Mouse (Mus musculus) c-Kit-negative CD71-positive TER-119-positive erythroid progenitor cells, embryonic 14.5 days (primary cell): ENCODE measurements around the gene Ppm1n.

Experiments used
- DNase-seq: peaks from one replicate; pipeline ENCODE4 v3.0.0-alpha.2; 2013; ENCODE audit warnings: low read depth, low spot score

The Ppm1n gene

DNA sequence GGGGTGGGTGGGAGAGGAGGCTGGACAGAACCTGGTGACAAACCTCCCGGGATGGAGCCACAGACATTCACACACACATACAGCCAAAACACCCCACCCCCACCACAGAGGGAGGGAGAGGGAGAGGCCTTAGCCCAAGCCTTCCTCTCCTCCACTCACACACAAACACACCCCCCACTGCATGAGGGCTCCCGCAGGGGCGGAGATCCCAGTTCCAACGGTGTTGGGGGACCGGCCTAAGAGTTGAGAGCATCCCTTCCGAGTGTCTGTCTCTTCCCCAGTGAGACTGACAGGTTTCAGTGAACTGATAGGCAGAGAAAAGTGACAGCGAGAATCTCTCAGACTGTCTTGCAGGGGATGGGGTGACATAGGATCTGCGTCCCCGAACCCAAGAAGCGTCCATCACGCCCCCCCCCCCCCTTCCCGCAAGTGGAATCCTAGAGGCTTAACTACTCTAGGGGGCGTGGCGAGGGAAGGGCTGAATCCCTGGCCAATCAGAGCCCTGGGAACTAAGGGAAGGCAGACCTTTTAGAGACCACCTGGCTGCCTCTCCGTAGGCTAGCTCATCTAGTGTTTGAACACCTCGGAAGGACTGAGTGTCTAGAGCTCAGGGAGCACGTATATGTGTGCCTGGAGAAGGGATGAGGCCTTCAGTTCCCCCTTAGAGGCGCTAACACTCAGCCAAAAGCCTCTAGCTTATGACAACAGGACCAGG, 28.0 kb upstream of the Ppm1n start:
- no peak for DNase-seq

DNA sequence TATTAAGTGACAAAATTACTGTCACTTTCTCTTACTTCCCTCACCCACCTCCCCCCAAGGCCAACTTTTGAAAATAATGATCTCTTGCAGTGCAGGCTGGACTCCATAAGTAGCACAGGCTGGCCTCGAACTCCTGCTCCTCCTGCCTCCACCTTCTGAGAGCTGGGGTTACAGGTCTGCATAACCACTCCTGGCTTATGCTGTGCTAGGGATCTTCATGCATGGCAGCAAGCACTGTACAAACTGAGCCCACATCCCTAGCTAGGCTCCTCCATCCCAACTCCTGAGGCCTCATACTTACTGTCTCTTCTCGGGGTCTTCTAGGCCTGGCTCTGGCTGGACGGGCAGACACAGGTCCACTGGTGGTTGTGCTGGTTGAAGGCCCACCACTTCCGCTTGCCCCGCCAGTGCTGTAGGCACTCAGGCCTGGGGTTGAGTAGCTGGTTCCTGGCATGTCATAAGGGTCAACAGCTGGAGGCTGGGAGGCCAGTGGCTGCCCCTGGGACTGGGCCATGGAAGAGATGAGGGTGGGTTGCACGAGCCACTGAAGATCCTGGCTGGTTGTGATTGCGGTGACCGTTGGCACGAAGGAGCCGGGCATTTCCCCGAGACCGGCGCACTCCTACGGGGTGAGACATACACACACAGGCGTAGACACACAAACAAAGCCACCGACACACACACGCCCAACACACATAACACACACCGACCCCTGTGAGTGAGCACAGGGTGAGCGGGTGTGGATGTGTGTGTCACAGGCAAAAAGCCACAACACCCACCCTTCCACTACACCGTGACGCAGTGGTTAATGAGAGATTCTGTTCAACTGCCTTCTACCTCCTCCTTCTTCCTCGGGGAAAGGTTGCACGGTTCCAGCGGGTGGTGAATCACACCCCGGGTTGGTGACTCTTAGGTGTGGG, 27.2 kb upstream of the Ppm1n start:
- no peak for DNase-seq

DNA sequence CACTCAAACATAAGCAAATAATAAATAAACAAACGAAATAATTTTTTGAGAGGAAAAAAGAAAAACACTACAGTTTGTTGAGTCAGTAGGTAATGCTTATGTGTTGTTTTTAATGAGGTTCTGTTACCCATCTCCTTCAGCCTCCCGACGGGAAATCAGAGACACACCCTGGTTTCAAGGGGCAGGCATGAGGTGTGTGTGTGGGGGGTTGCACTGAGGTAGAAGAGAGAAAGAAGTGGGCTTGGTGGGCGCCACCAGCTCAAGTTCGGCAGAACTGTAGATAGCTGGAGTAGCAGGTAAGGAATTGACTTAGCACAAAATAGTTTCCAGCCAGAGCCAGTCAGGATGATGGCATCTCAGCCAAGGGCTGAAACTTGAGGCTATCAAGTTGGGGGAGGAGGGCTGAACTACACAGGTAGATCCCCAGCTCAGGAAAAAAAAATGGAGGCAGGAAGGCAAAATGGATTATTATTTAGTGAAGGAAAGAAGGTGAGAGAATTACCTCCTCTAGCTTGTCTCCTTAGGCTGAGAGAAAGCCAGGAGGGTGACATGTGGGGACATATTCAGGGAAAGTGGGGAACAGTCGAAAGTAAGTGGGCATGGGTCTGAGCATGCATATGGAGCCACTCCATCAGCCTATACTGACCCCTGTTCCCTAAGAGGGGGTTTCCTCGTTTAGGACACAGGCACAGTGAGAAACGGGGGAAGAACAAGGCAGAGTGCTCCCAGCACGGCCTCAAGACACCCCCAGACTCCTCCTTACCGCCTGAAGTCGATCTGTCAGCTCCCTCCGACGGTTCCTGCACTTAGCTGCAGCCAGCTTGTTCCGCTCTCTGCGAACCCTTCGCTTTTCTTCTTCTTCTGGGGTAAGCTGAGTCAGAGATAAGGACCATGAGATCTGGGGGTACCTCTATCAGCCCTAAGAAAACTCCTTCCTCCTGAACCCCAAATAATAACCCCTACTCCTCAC, 26.2 kb upstream of the Ppm1n start:
- DNase-seq, result no peak

DNA sequence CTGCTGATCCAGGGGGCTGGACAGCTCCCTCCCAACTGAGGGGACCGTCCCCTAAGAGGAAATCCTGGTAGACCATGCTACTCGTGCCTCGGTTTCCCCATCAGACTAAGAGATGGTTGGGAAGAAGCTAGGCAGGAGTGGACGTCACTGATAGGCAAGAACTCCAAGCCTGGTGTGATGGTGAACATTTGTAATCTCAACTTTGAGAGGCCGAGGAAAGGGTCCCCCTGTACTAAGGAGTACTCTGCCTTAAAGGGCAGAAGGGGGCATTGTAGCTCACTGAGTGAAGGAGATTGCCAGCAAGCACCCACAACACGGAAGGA, 25.5 kb upstream of the Ppm1n start:
- DNase-seq, result no peak

DNA sequence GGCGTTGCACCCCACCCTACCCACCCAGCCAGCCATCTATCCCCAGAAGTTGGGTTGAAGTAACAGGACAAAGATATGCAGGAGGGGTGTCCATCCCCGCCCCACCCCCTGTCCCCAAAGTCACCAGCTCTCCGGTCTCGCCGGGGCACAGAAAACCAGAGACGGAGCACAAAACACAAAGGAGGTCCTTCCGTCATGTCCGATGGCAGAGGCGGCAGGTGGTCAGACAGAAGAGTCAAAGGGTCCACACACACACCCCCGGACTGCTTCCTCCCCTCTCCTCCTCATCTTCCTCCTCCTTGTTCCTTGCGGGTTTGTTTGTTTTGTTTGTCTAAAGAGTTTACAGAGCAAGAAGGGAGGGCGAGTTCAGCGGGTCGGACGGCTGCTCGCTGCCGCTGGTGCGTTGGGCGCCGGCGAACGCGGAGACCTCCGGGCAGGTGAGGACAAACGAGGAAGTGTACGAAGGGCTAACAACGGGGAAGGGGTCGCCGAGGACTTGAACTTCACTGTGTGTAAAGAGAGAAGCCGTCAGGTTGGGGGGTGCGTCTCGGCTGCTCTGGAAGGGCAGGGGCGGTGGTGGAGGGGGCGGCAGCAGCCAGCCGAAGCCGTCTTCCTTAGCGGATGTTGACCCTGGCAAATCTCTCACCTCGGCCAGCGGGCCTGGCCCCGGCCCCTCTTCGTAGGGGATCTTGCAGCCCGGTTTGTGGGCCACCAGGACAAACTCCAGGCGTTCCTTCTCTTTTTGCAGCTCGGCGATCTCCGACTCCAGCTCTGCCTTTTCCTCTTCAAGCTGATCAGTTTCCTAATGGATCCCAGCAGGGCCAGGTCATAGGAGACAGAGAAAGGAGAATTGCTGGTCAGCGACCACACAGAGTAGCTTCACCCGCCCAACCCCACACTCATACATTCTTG, 24.9 kb upstream of the Ppm1n start:
- no peak for DNase-seq

DNA sequence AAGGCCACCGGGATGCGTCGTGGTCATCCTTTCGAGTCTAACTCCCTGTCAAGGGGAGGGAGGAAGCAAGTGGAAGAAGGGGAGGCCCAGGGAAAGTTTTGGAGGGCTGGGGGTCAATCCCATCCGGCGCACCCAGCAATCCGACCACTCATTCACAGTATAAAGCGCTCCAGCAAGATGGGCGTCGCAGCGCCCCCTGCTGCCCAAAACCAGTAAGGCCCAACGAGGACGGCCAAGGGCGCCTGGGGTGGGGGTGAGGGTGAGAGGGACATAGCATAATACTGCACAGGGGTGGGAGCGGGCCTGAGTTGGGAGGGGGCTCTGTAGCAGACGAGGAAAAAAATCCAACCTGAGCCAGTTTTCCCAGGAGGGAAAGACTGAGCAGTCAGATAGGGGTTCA, 23.9 kb upstream of the Ppm1n start:
- DNase-seq, result no peak

DNA sequence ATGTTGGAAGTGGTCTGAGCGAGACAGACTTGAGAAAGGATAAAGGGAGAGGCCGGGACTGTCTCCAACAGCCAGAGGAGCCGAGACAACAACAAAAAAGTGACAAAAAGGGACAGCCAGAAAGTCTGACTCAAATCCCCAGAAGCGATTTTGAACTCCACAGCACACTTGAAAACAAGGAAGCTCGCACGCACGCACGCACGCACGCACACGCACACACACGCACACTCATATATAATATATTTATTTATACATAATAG, 23.1 kb upstream of the Ppm1n start:
- DNase-seq, result no peak

DNA sequence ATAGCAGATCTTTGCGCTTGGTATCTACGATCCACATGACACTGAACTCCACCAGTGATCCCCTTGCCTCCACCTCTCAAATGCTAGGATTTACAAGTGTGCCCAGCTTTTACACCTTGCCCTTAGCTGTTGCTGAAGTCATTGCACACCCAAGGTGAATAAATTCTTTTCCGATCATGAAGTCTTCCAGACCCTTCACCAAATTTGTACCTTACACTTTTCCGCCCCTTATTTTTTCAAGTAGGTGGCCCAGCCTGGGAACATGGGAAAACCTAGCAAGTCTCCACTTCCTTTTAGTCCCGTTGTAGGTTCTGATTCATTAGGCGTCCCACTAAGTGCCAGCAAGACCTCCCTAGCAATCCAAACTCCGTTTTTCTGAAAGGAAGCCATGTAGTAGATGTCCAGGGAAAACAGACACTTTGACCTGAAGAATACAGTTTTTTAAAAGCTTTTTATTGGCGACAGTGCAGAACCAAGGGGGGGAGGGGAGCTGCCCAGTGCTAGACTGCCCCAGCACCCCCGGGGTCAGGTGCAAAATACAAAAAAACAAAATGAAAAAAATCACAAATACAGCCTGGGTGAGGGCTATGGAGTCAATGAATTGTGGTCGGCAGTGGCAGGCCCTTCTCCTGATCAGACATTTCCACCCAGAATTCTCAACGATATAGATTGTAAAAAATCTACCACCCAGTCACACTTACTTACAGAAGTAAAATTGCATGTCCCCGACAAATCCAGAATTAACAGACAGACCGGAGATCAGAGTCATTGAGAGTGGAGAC, 22.6 kb upstream of the Ppm1n start:
- DNase-seq, result no peak

DNA sequence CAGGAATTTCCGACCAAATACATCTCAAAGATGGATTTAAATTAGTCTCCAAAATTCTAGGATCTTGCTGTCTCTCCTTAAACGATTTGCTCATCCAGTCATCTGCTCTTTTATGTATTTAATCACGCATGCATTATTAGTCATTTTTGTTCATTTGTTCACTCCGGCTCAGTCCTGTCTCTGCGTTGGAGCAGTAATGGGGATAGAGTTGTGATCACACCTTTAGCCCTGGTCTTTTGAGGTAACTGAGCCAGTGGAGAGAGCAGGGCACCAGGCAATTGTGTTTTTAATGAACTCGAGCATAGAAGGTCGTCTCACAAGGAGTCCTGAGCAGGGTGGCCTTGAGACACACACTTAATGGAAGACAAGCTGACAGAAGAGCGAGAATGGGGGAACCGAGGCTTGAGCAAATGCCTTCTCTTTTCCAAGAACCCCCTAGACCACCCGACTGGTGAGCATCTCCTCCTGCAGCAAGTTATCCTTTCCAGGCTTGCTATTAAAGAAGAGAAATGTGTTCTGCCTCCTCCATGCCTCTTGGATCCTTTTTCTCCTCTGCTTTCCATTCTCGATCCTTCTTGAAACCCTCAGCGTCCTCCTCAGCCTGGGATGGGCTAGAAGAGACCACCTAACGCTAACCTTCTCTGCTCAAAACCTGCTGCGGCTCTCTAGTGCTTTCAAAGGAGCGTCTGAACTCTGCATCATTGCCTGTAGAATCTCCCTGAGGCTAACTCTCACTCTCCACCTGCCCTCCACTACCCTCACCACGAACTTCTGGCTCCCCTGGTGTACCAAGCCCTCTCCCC, 21.8 kb upstream of the Ppm1n start:
- DNase-seq, result no peak

DNA sequence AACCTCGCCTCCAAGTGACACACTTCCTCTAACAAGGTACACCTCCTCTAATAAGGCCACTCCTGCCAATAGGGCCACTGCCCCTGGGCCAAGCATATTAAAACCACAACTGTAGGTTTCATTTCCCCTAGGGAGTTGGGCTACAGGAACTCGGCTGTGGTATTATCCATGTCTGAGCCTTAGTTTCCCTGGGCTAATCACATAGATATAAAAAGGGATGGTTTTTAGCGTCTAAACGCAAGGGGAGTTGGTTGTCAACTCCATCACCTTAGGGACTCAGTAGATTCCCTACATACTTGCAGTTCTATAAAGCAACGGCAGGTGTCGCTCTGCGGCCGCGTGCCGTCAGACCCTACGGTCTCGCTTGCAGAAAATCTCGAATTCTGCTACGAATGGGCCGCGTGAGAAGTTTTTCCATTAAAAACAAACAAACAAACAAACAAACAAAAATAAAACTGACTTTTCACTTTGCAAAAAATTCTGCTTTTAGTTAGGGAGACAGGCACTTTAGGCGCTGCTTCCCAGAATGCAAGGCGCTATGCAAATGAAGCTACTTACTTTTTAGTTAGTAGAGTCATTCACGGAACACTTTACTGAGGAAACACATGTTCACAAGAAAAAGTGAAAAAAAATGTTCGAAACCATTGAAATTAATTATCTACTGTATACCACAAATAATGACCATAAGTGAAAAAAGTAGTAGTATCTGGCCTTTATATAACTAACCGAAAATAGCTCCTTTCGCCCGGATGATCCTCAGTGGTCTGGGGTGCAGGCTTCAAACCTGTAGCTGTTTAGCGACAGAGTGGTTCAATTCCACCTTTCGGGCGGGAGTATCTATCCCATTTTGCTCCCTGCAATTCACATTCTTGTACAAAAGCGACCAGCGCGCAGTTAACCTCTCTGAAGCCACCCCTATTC, 20.9 kb upstream of the Ppm1n start:
- peak; percentile 68 for DNase-seq

DNA sequence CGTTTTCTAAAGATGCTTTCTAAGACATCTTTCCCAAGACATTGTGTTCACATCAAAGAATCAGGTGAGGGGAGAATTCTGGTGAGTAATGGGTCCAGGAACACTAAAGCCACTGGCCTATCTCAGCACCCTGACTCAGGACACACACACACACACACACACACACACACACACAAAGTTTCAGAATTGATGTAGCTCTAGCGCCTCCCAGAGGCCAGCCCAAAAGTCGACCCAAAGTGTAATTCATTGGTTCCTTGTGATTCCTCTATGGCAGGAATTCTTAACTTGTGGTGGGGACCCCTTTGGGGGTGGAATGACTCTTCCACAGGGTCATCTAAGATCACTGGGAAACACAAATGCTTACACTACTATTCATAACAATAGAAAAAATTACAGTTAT, 19.3 kb upstream of the Ppm1n start:
- DNase-seq, result no peak

DNA sequence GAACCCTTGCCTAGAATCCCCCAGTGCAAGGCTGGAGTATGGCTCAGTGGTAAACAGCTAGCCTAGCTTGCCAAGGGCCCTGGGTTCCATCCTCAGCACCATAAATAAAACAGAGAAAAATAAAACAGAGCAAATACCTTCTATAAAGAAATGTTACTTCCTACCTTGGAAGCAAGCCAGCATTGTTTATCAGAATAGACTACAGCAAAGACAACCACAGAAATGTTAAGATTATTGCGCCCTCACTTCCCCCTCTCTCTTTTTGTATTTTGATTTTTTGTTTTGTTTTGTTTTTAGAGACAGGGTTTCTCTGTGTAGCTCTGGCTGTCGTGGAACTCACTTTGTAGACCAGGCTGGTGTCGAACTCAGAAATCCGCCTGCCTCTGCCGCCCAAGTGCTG, 17.9 kb upstream of the Ppm1n start:
- DNase-seq, result no peak

DNA sequence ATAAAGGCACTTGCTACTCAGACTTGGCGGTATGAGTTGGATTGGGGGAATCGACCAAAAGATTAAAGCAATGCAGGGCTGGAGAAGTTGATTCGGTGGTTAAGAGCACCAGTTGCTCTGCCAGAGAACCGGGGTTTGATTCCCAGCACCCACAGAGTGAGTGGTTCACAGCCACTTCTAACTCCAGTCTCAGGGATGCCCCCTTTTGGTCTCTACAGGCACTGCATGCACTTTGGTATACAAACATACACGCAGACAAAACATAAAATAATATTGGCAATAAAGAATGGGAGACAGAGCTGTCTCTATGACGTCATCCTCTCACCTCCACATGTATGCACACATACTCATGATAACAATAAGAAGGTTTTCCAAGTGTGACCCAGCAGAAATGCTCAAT, 17.2 kb upstream of the Ppm1n start:
- no peak for DNase-seq

DNA sequence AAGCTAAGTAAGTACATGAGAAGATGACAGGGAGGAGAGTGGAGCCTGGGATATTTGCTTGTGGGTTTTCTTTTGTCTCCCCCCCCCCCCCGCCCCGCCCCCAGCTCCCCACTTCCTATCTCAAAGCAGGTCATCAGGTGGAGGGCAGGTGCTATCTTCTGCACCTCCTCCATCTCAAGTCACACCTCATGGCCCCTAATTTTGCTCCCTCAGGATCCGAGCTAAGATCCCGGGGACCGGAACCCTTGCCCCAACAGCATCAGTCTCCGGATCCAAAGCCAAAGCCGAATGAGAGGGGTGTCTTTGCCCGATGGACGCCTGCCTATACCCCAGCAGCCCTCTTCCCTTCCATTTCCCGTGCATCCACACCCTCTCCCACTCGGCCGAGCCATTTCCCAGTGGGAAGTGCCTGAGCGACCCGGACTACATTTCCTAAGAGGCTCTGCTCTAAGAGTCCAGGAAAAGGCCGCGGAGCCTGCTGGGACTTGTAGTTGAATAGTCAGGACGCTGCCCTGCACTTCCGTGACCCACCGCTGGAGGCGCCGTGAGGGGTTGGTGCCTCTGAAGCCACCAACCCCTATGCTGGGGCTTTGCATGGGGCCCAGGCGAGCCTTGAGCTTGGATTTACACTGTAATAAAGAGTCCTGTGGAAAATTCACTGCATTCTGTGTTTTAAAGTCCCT, 15.8 kb upstream of the Ppm1n start:
- peak; percentile 64 for DNase-seq

DNA sequence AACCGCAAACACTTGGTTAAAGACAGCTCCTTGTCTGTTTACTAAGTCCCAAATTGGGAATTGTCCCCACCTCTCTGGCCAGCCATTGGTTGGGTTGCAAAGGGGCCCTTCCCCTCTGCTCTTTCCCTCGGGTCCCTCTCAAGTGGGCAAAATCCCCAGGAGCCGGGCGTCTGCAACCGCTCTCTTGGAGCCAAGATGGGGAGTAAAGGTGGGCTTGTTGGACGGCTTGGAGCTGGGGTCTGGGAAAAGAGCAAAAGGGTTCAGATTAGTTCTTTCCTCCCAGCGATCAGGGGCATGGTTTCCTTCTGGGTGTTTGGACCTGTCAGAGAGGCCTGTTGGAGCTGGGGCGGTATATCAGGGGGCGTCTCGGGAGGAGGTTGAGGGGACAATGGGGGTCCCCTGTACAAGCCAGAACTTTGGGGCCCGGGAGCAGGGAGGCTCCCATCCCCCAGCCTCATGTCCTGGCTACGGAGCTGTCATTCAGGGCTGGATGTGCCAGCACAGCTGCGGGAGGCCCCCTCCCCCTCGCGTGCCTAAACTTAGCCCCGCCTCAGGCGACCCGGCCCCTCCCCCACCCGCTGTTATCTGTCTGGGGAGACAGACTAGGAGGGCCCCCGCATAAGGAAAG, 11.2 kb upstream of the Ppm1n start:
- no peak for DNase-seq

DNA sequence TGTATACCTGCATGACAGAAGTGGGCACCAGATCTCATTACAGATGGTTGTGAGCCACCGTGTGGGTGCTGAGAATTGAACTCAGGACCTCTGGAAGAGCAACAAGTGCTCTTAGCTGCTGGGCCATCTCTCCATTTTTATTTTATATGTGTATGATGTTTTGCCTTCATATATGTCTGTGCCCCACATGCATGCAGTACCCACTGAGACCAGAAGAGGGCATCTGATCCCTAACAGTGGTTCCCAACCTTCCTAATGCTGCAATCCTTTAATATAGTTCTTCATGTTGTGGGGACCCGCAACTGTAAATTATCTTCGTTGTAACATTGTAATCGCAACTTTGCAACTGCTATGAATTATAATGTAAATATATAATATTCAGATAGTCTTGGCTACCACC, 4.9 kb upstream of the Ppm1n start:
- peak; percentile 62 for DNase-seq

DNA sequence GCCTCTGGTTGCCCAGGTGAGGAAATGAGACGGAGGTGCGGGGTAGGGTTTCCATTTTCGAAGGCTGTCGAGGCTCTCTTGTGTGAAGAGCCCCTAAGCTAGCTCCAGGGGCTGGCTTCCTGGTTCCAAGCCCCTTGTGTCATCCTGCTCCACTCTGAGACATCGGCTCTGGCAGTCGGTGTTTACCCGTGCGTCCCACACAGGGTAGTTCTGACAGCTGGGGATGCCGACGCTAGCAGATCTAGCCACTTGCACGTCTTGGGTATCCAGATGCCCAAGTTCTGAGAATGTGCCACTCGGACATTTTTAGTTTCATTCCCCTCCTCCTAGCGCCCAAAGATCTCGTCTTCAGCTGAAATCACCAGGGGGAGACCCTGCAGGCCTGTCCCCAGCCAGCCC, 3.5 kb upstream of the Ppm1n start:
- DNase-seq, result no peak
